Mouse (Mus musculus) thymus, postnatal 36 days (tissue): ENCODE data around the gene Myh10.

ENCODE experiments used
- DNase-seq, 2 experiments: peaks; one replicate each; pipeline ENCODE4 v3.0.0; 2022; ENCODE audit warnings: mixed read lengths in 2 of 2

Myh10 gene

DNA sequence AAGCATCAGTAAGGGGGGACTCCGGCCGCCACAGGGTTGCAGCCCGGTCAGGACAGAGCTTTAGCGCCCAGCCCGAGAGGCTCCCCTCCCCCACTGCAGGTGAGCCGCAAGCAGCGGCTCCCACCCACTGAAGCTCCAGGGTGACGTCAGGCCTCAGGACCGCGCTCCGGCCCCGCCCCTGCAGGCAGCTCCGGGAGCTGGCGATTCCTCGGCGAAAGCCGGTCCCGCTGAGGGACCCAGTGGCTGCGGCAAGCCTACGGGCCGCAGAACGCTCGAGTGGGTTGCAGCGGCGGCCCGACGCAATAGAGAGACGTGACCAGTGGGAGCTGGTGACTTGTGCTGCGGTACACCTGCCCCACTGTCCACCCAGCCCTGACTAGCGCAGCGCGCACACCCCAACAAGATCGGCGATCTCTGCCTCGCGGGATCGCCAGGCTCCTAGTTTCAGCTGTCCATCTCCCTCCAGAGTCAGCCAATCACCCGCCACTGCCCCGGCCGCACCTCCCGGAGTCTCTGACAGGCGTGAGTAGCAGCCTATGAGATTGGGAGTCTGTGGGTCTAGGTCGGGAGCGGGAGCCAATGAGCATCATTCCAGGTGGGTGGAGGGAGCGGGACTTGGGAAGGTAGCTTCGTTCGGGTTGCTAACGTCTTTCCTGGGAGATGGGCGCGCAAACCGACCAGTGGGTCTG, at the start of gene Myh10:
Gene Myh10 (plus strand): TSS at position 239 of the 689 bp plus-strand sequence.
- peak; percentile 96 to 97 for DNase-seq

DNA sequence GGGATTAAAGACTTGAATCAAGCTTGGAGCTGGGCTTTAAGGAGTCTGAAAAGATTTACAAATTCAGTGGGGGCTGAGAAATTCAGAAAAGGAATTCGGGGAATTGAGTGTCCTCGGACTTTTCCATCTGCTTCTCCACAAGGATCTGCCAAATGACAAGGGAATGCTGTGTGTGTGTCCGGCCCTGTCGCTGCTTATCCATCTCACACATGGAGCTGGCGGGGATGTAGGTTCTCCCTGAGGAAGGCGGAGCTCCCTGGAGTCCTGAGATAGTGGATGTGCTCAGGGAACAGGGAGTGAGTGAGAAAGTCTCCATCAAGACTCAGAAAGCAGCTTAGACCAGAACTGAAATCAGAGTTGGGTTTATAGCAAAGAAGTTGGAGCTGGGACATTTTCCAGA, 46.6 kb upstream of the Myh10 start:
- no peak for DNase-seq

DNA sequence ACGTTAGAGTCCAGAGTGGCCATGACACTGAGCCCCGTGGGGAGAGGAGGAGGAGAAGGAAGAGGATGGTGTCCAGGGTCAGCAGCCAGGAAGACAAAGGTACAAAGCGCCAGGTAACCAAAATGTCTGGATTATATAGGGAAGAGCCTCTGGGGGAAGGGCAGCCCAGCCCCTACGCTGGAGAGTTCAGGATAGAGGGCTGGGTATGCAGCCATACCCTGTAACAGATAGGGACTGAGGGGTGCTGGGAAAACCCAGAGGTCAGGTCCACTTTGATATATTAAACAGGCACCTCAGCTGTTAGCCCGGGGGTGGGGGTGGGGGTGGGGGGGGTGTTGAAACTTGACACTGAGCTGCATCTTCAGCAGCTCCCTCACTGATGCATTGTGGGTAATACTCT, 43.6 kb upstream of the Myh10 start:
- DNase-seq: no peak

- DNase-seq: no peak
Measured at GRCm38 (mm10) chr11:68648385-68649148, 42.8 kb upstream of the Myh10 start.

GRCm38 (mm10) chr11:68651518-68651917, 39.8 kb upstream of the Myh10 start:
- no peak for DNase-seq

DNA sequence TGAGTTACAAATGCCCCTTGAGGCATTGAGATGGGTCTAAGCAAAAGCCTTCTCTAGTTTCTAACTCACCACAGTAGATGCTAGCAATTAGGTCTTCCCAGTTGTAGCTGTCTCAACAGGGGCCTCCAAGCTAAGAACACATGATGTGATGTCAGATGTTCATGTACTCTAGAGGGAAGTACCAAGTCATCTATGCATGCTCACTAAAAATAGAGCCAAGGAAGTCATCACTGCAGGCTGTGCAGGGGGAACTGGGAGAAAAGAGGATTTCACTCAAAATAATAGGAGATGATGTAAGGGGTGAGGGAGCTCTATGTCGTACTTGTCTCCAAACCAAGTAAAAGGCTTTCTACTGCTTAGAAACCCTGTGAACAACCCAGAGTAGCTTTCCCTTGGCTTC, 35.8 kb upstream of the Myh10 start:
- DNase-seq: no peak

DNA sequence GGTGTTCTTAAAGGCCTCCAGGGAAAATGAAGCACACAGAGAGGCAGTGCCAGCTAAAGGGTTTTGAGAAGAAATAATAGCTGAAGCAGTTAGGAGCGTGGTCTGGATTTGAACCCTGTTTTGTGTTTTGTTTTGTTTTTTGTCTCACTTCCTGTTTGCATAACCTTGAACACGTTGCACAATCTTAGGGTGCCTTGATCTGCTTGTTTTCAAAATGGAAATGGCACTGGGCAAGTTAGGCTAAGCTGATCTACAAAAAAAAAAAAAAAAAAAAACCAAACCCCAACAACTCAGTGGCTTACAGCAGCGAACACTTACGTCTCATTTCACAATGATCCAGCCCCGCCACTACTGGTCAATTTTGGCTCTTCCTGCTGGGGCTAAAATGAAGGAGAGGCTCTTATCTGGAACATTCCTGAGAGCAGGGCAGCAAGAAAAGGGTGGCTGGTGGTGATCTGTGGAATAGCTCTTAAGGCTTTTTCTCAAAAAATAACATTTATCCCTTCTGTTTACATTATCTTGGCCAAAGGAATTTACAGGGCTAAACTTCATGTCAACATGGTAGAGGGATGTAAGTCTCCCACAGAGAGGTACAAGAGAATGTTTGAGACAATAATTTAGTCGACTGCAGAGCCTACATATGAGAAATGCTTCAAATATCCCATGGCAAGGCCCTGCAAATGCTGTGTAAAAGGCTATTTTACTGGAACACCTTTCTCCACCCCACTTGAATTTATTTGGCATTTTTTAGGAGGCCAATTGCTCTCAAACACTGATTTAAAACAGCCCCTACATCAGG, 34.3 kb upstream of the Myh10 start:
- no peak for DNase-seq

GRCm38 (mm10) chr11:68657811-68658210, 33.5 kb upstream of the Myh10 start:
- DNase-seq: no peak

DNA sequence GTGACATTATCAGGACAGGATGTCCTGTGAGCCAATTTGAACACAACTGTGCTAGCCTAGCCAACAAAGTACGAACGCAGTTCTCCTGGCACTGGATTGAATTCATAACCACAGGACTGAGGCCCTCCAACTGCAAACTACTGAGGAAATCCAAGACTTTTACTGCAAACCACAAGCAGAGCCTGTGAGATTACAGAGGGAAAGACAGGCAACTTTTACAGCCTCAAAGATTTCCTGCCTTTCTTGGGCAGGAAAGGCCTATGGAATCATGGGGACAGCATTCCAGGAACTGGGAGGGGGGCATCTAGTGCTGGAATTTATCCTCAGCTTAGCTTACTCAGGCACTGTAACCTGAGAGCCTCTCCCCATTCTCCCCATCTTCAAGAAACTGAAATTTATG, 26.0 kb upstream of the Myh10 start:
- no peak for DNase-seq

DNA sequence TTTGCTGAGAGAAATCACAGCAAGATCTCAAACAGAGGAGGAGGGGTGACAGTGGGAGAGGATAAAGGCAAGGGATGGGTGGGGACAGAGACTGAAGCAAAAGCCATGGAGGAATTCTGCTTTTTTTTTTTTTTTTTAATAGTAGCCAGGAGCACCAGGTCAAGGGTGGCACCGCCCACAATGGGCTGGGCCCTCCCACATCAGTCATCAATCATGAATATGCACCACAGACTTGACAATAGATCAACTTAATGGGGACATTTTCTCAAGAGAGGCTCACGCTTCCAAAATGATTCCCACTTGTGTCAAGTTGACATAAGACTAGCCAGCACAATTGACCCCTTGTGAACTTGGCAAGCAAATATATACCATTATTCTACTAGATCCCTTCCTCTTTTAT, 25.1 kb upstream of the Myh10 start:
- no peak for DNase-seq

DNA sequence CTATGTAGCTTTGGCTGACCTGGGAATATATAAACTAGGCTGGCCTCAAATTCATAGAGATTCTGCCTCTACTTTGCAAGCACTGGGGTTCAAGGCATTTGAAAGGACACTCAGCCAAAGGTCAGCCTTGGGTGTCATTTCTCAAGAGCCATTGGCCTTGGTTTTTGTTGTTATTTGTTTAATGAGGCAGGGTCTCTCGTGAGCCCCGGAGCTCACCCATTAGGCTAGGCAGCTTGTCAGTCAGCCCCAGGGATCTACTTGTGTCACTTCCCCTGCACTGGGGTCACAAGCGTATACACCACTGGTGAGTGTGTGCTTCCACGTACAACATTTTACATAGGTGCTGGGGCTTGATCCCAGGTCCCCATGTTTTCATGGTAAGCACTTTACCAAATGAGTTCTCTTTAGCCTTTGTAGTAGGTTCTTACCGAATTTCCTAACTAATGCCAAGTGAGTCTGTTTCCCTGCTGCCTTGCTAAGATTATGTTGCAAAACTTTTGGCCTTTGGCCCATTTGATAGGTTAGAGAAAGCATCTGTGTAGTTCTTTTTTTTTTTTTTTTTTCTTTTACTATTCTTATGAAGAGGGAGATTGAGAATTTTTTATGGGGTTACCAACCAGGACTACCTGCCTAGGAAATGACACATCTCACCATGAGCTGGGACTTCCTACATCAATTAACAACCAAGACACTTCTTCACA, 18.9 kb upstream of the Myh10 start:
- no peak for DNase-seq

GRCm38 (mm10) chr11:68674071-68674470, 17.3 kb upstream of the Myh10 start:
- no peak for DNase-seq

- no peak for DNase-seq
Measured at GRCm38 (mm10) chr11:68674643-68675042, 16.7 kb upstream of the Myh10 start.

DNA sequence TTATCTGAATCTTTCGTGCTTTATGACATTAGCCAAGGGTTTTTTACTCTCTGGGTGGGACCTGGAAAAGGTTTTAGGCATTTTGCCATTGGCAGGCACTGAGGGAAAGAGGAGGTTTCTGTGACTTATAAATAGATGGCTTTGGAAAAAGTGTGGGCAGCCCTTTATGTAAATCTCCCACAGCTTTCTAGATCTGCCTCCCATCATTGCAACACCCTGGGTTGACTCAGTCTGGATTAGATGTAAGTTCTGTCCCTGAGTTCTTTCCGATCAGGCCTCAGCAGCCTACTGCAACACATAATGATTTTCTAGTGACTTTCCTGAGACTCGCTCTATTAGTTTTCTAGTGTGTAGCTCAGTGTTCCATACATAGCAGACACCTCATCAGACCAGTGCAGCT, 16.1 kb upstream of the Myh10 start:
- DNase-seq: no peak

GRCm38 (mm10) chr11:68681254-68681839, 10.0 kb upstream of the Myh10 start:
- DNase-seq: no peak

GRCm38 (mm10) chr11:68682136-68682806, 9.1 kb upstream of the Myh10 start:
- DNase-seq: no peak

GRCm38 (mm10) chr11:68686001-68686400, 5.4 kb upstream of the Myh10 start:
- no peak for DNase-seq

DNA sequence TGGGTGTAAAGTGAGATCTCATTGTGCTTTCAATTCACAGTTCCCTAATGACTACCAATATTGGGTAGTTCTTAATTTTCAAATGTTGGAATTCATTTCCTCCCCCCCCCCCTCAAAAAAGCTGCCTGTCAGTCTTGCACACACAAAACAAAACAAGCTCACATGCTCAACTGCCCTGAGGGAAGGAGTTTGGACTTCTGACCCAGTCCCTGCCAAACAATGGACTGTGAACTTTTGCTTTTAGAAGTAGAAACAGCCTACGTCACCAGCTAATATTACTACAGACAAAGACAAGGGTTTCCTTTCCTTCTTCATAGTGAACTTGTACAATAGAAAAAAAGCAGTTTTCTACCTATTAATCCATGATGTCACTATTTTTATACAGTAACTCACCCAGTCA, 2.1 kb upstream of the Myh10 start:
- DNase-seq: no peak

DNA sequence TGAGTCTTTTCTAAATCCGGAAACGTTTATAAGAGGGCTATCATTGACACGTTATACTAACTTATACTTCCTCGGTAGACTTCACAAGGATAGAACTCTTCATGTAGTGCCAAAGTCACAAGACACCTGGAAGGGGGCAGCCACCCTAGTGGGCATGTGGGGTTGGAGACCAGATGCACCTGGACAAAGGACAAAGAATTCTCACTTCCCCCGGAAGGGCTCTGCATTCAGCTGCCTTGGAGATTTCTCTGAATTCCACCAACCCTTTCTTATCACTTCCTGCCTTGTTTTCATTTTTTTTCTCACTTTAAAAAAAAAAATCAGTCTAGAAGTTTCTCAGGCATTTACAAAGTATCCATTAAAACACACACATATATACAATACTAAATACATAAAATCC, 894 bp upstream of the Myh10 start:
- peak in 1 of 2 experiments; percentile 15 for DNase-seq

GRCm38 (mm10) chr11:68692010-68692692, 792 bp downstream of the Myh10 start:
- DNase-seq: peak in 1 of 2 experiments; percentile 12

DNA sequence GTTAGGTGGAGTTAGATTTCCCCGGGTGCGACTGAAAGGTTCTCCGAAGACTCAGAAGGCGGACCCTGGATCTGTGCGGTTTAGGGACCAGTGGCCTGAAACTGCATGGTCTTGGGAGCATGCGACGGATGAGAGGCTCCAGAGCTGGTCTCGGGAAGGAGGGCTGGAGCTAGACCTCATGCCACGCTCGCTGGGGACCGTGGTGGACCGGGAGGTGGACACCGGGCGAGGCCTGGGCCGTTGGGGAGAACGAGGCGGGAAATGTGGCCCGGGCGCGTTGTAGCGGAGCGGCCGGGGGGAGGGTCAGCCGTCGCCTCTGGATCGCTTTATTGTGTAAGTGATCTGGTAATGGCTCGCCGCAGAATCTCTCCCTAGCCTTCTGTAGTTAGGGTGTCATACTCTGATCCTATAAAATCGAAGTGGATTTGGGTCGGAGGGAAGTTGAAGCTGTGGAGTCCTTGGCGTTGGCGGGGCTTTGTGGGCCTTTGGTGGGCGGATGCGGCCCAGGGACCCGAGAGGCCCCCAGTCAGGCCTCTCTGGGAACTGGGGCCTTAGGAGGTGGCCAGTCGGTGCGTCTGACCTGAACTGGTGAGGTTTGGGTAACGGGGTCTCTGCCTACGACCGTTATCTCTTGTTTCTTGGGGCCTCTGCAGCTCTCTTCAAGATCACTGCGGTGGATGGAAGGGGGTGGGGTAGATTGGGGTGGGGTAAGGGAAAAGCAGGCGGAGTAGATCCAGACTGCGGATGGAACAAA, 1.5 kb downstream of the Myh10 start:
- peak; percentile 4 to 20 for DNase-seq
